Mouse (Mus musculus) heart, embryonic 16.5 days (tissue): Measurements from ENCODE around the gene 2010005H15Rik. TPM values are rescaled to one million over a fixed set of nuclear protein-coding genes. Genes with fewer than 3 reads are reported as not detected.
"Not testable (repeated sequence)": the region's sequence is repeated elsewhere in the genome, so short reads cannot be mapped to it uniquely, and the experiment has no call there.

Experiments
- ATAC-seq: fragments of 200-750 bp; cut with Nextera tagmentation; replicated peaks from 2 replicates; pipeline ENCODE4 v1.8.0; 2017; ENCODE audit warnings: moderate number of reproducible peaks; ENCODE audit not compliant: insufficient read depth, low FRiP score; ENCODE audit errors: extremely low read depth
- H3K27ac ChIP-seq: fragments of 300-500 bp; sonication (generic); 2 replicates; pipeline ENCODE4 v1.5.1; 2014; ENCODE audit warnings: mild to moderate bottlenecking, low read length, control low read depth, moderate library complexity
- H3K27me3 ChIP-seq: fragments of 300-500 bp; sonication (generic); 2 replicates; pipeline ENCODE4 v1.6.1; 2014; ENCODE audit warnings: low read length, mixed read lengths; ENCODE audit not compliant: control insufficient read depth, insufficient read depth
- H3K36me3 ChIP-seq: fragments of 300-500 bp; sonication (generic); 2 replicates; pipeline ENCODE4 v1.6.1; 2014; ENCODE audit not compliant: control insufficient read depth, insufficient read depth
- H3K4me1 ChIP-seq: fragments of 300-500 bp; sonication (generic); 2 replicates; pipeline ENCODE4 v1.6.1; 2014; ENCODE audit warnings: low read length, mixed read lengths; ENCODE audit not compliant: control insufficient read depth, insufficient read depth
- H3K4me2 ChIP-seq: fragments of 300-500 bp; sonication (generic); 2 replicates; pipeline ENCODE4 v1.6.1; 2014; ENCODE audit warnings: low read depth, mild to moderate bottlenecking, control low read depth, low read length
- H3K4me3 ChIP-seq: fragments of 300-500 bp; sonication (generic); 2 replicates; pipeline ENCODE4 v1.5.1; 2014; ENCODE audit warnings: mild to moderate bottlenecking, control low read depth, low read length
- H3K9ac ChIP-seq: fragments of 300-500 bp; sonication (generic); 2 replicates; pipeline ENCODE4 v1.6.1; 2014; ENCODE audit warnings: low read length, control low read depth
- H3K9me3 ChIP-seq: fragments of 300-500 bp; sonication (generic); replicated peaks from 2 replicates; pipeline ENCODE4 v1.6.1; 2016; ENCODE audit warnings: low read length; ENCODE audit not compliant: control insufficient read depth
- WGBS: fragments of 180-500 bp; shearing (Covaris S2); extraction: QIAGEN DNeasy Blood & Tissue Kit; methylation state at CpG from one replicate; pipeline ENCODE4 v1.1.7; 2014; 5-methylcytosine and 5-hydroxymethylcytosine counted together
- polyA plus RNA-seq: library from polyadenylated mRNA; unstranded; fragments of >200 nt; fragmentation: Nextera tagmentation; extraction: Ambion mirVana; gene quantifications from 2 replicates; pipeline ENCODE4 v1.2.1, GENCODE M21; 2015

Gene 2010005H15Rik
- polyA plus RNA-seq, result 1.2 TPM in 1 of 2 replicates, not detected in the other

DNA sequence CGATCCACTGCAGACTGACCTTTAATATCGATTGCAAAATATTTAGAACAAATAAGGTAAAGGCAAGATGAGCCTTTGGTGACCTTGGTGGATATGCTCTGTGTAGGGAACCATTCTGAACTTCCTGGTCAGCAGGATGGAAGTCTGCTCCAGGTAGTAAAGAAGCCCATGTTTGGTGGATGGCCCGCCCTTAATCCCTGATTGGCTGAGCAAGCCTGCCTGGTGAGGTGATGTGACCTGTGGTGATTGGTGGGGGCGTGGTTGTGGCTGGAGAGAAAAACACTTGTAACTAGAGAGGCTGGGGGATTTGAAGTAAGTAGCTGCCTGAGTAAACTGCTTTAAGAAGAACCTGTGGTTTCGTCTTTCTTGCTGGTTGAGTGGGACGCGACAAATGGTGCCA is at the start of gene 2010005H15Rik:
Gene 2010005H15Rik (plus strand): TSS at position 301 of the 400 bp plus-strand sequence.
- not testable (repeated sequence) for ATAC-seq, H3K4me2 ChIP-seq, H3K4me1 ChIP-seq, H3K36me3 ChIP-seq, H3K27me3 ChIP-seq, H3K4me3 ChIP-seq, H3K9me3 ChIP-seq, H3K27ac ChIP-seq, H3K9ac ChIP-seq
- WGBS, result 89% methylated on average over 6 of the region's 7 CpGs

GRCm38 (mm10) chr16:36176108-36176507 is 45.2 kb upstream of the 2010005H15Rik start:
- Histone ChIP-seq H3K9ac (no peak overlapping the region), H3K36me3 (no peaks in the 10 kb centered on the region), H3K4me3 (no peak overlapping the region), H3K4me1 (no peaks in the 10 kb centered on the region), H3K4me2 (no peak overlapping the region), H3K27ac (no peak overlapping the region), H3K9me3 (no peaks in the 10 kb centered on the region), H3K27me3 (no peaks in the 10 kb centered on the region)
- ATAC-seq, result no peak

- no peak overlapping the region for H3K4me3 ChIP-seq
- 74% methylated on average over 2 of the region's 2 CpGs for WGBS
These were observed 41.4 kb upstream of the 2010005H15Rik start for GRCm38 (mm10) chr16:36179910-36180309.

GRCm38 (mm10) chr16:36183912-36184311 is 37.4 kb upstream of the 2010005H15Rik start, which contains the start of gene Gm5483:
TSS of gene Gm5483 (plus strand) at chr16:36184212.
- H3K4me3 ChIP-seq, H3K27me3 ChIP-seq, H3K36me3 ChIP-seq, H3K9ac ChIP-seq, H3K27ac ChIP-seq, H3K4me1 ChIP-seq, H3K9me3 ChIP-seq, H3K4me2 ChIP-seq, ATAC-seq: not testable (repeated sequence)
- 75% methylated on average over 4 of the region's 4 CpGs for WGBS

More at GRCm38 (mm10) chr16:36179910-36180309, 41.4 kb upstream of the 2010005H15Rik start:
- H3K9me3 ChIP-seq, result no peaks in the 10 kb centered on the region
- ATAC-seq, result no peak
- H3K27ac ChIP-seq, result no peak overlapping the region
- no peaks in the 10 kb centered on the region for H3K27me3 ChIP-seq
- no peaks in the 10 kb centered on the region for H3K4me1 ChIP-seq
- no peak overlapping the region for H3K9ac ChIP-seq
- H3K36me3 ChIP-seq, result no peaks in the 10 kb centered on the region
- H3K4me2 ChIP-seq, result no peak overlapping the region

DNA sequence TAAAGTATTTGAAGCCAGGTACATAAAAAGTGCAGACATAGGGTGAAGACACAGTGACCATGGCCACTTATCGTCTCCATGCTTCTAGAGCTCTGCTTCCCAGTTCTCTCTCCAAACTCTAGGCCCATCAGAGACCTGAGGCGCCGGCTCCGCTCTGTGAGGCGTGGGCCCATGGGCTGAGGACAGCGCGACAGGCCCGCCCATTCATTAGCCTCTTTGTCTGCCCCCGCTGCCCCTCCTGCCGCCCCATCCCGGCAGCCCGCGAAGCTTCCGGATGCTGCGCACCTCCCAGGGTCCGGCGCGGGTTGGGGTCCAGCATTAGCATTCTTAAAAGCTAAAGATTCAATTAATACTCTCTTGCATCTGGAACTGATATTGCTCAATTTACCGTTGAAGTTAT is 22.0 kb upstream of the 2010005H15Rik start:
- Histone ChIP-seq H3K4me1 (no peaks in the 10 kb centered on the region), H3K9ac (no peak overlapping the region), H3K27me3 (no peaks in the 10 kb centered on the region), H3K4me3 (no peak overlapping the region), H3K9me3 (no peaks in the 10 kb centered on the region), H3K4me2 (no peak overlapping the region), H3K36me3 (no peaks in the 10 kb centered on the region), H3K27ac (no peak overlapping the region)
- ATAC-seq, result no peak
- 58% methylated on average over 19 of the region's 19 CpGs for WGBS

GRCm38 (mm10) chr16:36203846-36204245 is 17.4 kb upstream of the 2010005H15Rik start:
- WGBS, result 56% methylated on average over 5 of the region's 5 CpGs
- H3K4me3 ChIP-seq, result no peak overlapping the region
- ATAC-seq, result no peak
- no peak overlapping the region for H3K4me2 ChIP-seq
- no peaks in the 10 kb centered on the region for H3K4me1 ChIP-seq
- H3K9ac ChIP-seq, result no peak overlapping the region
- H3K27ac ChIP-seq, result no peak overlapping the region
- H3K9me3 ChIP-seq, result no peaks in the 10 kb centered on the region
- no peaks in the 10 kb centered on the region for H3K36me3 ChIP-seq
- H3K27me3 ChIP-seq, result no peaks in the 10 kb centered on the region

- H3K27me3 ChIP-seq, ATAC-seq, H3K9ac ChIP-seq, H3K9me3 ChIP-seq, H3K4me1 ChIP-seq, H3K36me3 ChIP-seq, H3K27ac ChIP-seq, H3K4me3 ChIP-seq, H3K4me2 ChIP-seq: not testable (repeated sequence)
- WGBS, result 48% methylated on average over 2 of the region's 2 CpGs
These were observed 15.6 kb upstream of the 2010005H15Rik start for GRCm38 (mm10) chr16:36205684-36206083.

GRCm38 (mm10) chr16:36209967-36210453 is 11.3 kb upstream of the 2010005H15Rik start, which contains the start of gene Gm5416:
TSS of gene Gm5416 (plus strand) at chr16:36210403.
- ATAC-seq, result no peak
- Histone ChIP-seq H3K4me2 (no peak within 1 kb of the TSS), H3K4me3 (no peak within 1 kb of the TSS), H3K36me3 (no peaks in the 10 kb centered on the region), H3K27me3 (no peaks in the 10 kb centered on the region), H3K9me3 (no peaks in the 10 kb centered on the region), H3K4me1 (no peaks in the 10 kb centered on the region), H3K9ac (no peak within 1 kb of the TSS), H3K27ac (no peak within 1 kb of the TSS)
- WGBS, result 72% methylated on average over 2 of the region's 2 CpGs

DNA sequence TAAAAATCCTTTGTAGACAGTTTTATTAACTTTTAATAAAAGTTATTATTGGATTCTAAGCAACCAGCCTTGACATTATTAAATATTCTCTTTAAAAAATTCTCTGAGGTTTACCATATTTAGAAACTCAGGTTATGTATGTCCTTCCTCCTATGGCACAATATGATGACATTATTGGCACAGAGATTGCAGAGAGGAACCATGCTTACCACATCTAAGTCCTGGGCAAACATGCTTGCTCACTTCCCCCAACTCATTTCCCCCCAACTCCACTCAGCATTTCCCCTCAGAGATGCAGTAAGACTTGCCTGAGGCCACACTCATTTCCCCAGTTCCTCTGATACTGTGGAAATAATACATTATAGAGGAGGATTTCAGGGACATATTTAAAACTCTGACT is 39.3 kb downstream of the 2010005H15Rik start:
- not testable (repeated sequence) for H3K4me2 ChIP-seq, H3K27ac ChIP-seq, H3K9ac ChIP-seq, H3K4me1 ChIP-seq, ATAC-seq, H3K27me3 ChIP-seq, H3K9me3 ChIP-seq, H3K4me3 ChIP-seq, H3K36me3 ChIP-seq
